Mouse (Mus musculus): Measurements from ENCODE around the gene Atg13. TPM values are rescaled to one million over a fixed set of nuclear protein-coding genes. Genes with fewer than 3 reads are reported as not detected.

Gene Atg13
- total and polyA plus RNA-seq, 3 experiments: 8.5 to 34.8 (median 22.2) TPM

DNA sequence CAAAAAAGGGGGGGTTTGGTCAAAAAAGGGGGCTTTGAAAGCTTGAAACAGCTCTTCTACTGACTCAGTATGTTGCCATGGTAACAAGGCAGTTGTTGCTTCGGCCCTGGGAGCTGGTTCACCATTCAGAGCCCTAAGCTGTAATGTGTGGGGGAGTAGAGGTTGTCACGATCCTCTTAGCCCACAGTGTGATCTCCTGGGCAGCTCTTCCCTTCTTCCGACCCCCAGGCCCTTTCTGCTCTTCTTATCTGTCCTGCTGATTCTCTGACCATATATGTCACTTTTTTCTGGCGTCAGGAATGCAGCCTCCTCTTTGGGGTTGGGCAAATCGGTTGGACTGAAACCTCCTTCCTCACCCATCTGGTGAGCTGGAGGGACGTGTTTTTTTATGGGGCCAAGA is 57.5 kb downstream of the Atg13 start:
- H3K4me3 ChIP-seq (ENCODE audit: low read depth, low read length): no peak overlapping the region
- no peak for TF ChIP-seq GATA2 (IDR thresholded peaks at IDR 0.05; ENCODE audit: borderline replicate concordance, low read depth, low read length)
- no peak for TF ChIP-seq GATA1 (IDR thresholded peaks at IDR 0.05; ENCODE audit: borderline replicate concordance, low read length)
- no peak for TF ChIP-seq TAL1 (conservative IDR thresholded peaks at IDR 0.05; ENCODE audit: low read depth, low read length)
- no peak for TF ChIP-seq POLR2AphosphoS5 (IDR thresholded peaks at IDR 0.05; ENCODE audit: insufficient replicate concordance, low read depth, low read length)
- TF ChIP-seq CTCF (IDR thresholded peaks at IDR 0.05; ENCODE audit: low read depth, low read length): no peak
- ATAC-seq (ENCODE audit: extremely low read depth, insufficient number of reproducible peaks, low FRiP score, poor library complexity, severe bottlenecking): no peak
- no peaks in the 10 kb centered on the region for H3K9me3 ChIP-seq (replicated peaks)
- no peak for DNase-seq (ENCODE audit: low spot score)
- peaks cover 67% of the 10 kb centered on the region for H3K36me3 ChIP-seq (replicated peaks)
- peaks cover 37% of the 10 kb centered on the region for H3K4me1 ChIP-seq (ENCODE audit: insufficient read depth, low read depth, low read length)
- no peaks in the 10 kb centered on the region for H3K27me3 ChIP-seq (ENCODE audit: insufficient read depth, low read length)

DNA sequence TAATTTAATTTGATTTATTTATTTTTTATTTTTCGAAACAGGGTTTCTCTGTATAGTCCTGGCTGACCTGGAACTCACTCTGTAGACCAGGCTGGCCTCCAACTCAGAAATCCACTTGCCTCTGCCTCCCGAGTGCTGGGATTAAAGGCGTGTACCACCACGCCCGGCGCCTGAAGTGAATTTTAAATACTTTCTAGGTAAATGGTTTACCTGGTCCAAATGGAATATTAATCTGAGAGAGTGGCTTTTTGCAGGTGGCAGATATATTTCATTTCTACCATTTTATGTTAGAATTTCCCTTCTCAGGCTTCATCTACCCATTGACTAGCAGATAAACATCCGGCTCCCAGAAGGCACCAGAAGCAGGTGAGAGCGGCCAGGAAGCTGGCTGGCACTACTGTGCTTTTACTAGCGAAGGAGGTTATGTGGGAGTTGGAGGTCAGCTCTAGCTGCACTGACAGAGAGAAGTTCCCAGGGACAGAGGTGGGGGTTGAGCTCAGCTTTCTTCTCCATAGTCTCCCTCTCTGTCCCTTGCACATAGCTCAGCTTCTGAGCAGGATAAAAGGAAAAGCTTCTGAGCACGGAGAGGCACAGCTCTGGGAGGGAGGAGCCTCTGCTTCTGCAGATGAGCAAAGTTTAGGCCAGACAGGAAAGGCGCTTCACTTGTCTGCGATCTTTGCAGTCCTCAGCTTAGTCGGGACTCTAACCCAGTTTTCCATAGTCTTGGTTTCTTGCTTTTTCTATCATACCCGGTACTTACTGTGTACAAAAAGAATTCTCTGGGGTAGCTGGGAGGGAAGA is 58.7 kb downstream of the Atg13 start:
- Histone ChIP-seq H3K9me3 (replicated peaks) (no peaks in the 10 kb centered on the region), H3K27me3 (ENCODE audit: insufficient read depth, low read length) (no peaks in the 10 kb centered on the region), H3K4me3 (ENCODE audit: low read depth, low read length) (no peak overlapping the region), H3K4me1 (ENCODE audit: insufficient read depth, low read depth, low read length) (peaks cover 42% of the 10 kb centered on the region), H3K36me3 (replicated peaks) (peaks cover 67% of the 10 kb centered on the region)
- no peak for ATAC-seq (ENCODE audit: extremely low read depth, insufficient number of reproducible peaks, low FRiP score, poor library complexity, severe bottlenecking)
- DNase-seq (ENCODE audit: low spot score): no peak
- no peak for TF ChIP-seq POLR2AphosphoS5 (IDR thresholded peaks at IDR 0.05; ENCODE audit: insufficient replicate concordance, low read depth, low read length)
- TF ChIP-seq TAL1 (conservative IDR thresholded peaks at IDR 0.05; ENCODE audit: low read depth, low read length): no peak
- no peak for TF ChIP-seq CTCF (IDR thresholded peaks at IDR 0.05; ENCODE audit: low read depth, low read length)
- no peak for TF ChIP-seq GATA2 (IDR thresholded peaks at IDR 0.05; ENCODE audit: borderline replicate concordance, low read depth, low read length)

DNA sequence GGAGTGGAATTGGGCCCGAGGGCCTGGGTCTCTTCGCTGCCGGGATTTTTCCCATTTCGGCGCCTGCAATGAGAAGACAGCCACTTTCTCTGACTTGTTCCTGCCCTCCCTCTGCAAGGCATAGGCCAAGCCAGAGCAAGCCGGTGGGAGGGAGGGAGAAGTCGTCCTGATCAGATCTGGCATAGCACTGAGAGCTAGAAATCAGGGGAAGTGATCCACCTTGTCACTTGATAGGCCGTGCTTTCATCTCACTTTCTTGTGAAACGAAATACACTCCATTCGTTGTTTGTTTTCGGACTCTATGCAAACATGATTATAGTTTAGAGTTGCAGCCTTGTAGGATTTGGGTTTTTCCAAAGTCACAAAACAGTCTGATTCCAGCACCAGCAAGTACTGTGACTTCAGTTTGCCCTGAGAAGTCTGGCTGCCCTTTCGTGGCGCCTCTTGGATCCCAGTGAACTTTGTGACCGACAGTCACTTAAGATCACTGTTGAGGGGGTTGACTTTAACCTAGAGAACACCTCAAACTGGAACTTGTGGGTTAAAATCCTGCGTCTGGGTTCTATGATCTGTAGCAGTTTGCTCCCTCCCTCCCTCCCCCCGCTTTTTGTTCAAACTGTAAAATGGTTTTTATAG is 59.9 kb downstream of the Atg13 start:
- no peaks in the 10 kb centered on the region for H3K27me3 ChIP-seq (ENCODE audit: insufficient read depth, low read length)
- peak overlapping the region; percentile 80 for H3K4me3 ChIP-seq (ENCODE audit: low read depth, low read length)
- TF ChIP-seq GATA2 (IDR thresholded peaks at IDR 0.05; ENCODE audit: borderline replicate concordance, low read depth, low read length): no peak
- no peak for TF ChIP-seq POLR2AphosphoS5 (IDR thresholded peaks at IDR 0.05; ENCODE audit: insufficient replicate concordance, low read depth, low read length)
- no peak for TF ChIP-seq TAL1 (conservative IDR thresholded peaks at IDR 0.05; ENCODE audit: low read depth, low read length)
- H3K4me1 ChIP-seq (ENCODE audit: insufficient read depth, low read depth, low read length): peaks cover 42% of the 10 kb centered on the region
- H3K9me3 ChIP-seq (replicated peaks): no peaks in the 10 kb centered on the region
- ATAC-seq (ENCODE audit: extremely low read depth, insufficient number of reproducible peaks, low FRiP score, poor library complexity, severe bottlenecking): no peak
- H3K36me3 ChIP-seq (replicated peaks): peaks cover 67% of the 10 kb centered on the region
- peak; percentile 55 for DNase-seq (ENCODE audit: low spot score)

DNA sequence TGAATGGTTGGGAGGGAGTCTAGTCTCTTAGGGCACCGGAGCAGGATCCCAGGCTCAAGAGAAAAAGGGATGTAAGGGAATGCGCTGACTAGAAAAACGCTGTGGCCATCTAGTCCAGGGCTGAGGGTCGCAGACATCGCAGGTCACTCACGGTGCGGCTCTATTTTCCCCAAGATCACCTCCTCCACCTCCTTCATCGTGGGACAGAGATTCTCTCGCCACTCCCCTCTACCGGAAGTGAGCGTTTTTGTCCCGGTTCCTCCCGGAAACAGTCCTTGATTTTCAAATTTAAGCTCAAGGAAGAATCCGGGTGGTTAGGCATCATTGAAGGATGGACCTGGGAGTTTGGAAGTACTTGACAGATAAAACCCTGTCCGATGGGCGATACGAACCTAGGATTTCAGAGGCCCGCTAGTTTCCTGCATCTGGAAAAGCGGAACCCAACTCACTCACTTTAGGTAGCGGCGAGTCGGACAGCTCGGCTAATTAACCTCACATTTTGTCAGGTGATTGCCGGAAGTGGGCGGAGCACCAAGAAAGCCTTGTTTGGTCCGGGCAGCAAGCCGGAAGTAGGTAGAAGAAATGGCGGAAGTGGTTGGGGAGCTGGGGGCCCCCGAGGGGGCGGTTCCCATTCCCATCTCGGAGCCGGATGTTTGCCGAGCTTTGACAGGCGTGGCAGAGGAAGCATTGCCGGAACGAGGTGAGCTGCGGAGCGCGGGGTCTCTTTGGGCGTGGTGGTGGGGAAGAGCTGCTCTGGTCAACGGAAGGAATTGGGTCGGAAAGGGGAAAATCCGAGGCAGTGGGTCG is 60.6 kb downstream of the Atg13 start, which contains the start of the genes Zfp408 and Arhgap1:
Gene Zfp408, minus strand, starts transcription at position 239 of the 807 bp plus-strand sequence.
Gene Arhgap1, plus strand, starts transcription at position 308 of the 807 bp plus-strand sequence.
- TF ChIP-seq GATA1 (IDR thresholded peaks at IDR 0.05; ENCODE audit: borderline replicate concordance, low read length) (no peak), GATA2 (IDR thresholded peaks at IDR 0.05; ENCODE audit: borderline replicate concordance, low read depth, low read length) (no peak), CTCF (IDR thresholded peaks at IDR 0.05; ENCODE audit: low read depth, low read length) (no peak), POLR2AphosphoS5 (IDR thresholded peaks at IDR 0.05; ENCODE audit: insufficient replicate concordance, low read depth, low read length) (no peak), TAL1 (conservative IDR thresholded peaks at IDR 0.05; ENCODE audit: low read depth, low read length) (no peak)
- H3K9me3 ChIP-seq (replicated peaks): no peaks in the 10 kb centered on the region
- peaks cover 67% of the 10 kb centered on the region for H3K36me3 ChIP-seq (replicated peaks)
- no peaks in the 10 kb centered on the region for H3K27me3 ChIP-seq (ENCODE audit: insufficient read depth, low read length)
- H3K4me3 ChIP-seq (ENCODE audit: low read depth, low read length): peak within 1 kb of the TSS; percentile 80
- DNase-seq (ENCODE audit: low spot score) (peak; percentile 98), ATAC-seq (ENCODE audit: extremely low read depth, insufficient number of reproducible peaks, low FRiP score, poor library complexity, severe bottlenecking) (peak; percentile 96)
- H3K4me1 ChIP-seq (ENCODE audit: insufficient read depth, low read depth, low read length): peaks cover 50% of the 10 kb centered on the region

DNA sequence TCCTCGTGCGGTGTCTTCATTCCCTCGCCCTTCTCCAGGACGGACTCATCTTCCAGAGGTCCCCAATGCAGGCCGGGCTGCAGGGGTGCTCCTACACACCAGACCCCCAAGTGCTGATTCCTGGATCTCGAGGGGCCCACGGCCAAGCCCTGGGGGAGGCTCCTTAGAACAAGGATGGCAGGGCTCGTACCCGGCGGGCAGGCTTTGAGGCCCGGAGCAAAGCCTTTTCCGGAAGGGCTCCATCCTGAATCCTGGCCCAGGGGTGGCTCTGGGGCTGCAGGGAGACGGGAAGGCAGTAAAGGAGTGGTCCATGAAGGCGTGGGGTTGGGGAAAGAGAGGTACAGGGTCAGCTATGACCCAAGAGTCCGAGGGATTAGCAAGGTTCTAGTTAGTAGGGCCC is 61.2 kb downstream of the Atg13 start:
- H3K9me3 ChIP-seq (replicated peaks): no peaks in the 10 kb centered on the region
- DNase-seq (ENCODE audit: low spot score): peak; percentile 19
- H3K36me3 ChIP-seq (replicated peaks): peaks cover 67% of the 10 kb centered on the region
- no peak for TF ChIP-seq TAL1 (conservative IDR thresholded peaks at IDR 0.05; ENCODE audit: low read depth, low read length)
- TF ChIP-seq GATA2 (IDR thresholded peaks at IDR 0.05; ENCODE audit: borderline replicate concordance, low read depth, low read length): no peak
- TF ChIP-seq POLR2AphosphoS5 (IDR thresholded peaks at IDR 0.05; ENCODE audit: insufficient replicate concordance, low read depth, low read length): no peak
- TF ChIP-seq GATA1 (IDR thresholded peaks at IDR 0.05; ENCODE audit: borderline replicate concordance, low read length): no peak
- TF ChIP-seq CTCF (IDR thresholded peaks at IDR 0.05; ENCODE audit: low read depth, low read length): no peak
- H3K27me3 ChIP-seq (ENCODE audit: insufficient read depth, low read length): no peaks in the 10 kb centered on the region
- H3K4me1 ChIP-seq (ENCODE audit: insufficient read depth, low read depth, low read length): peaks cover 54% of the 10 kb centered on the region
- H3K4me3 ChIP-seq (ENCODE audit: low read depth, low read length): peak overlapping the region; percentile 80
- no peak for ATAC-seq (ENCODE audit: extremely low read depth, insufficient number of reproducible peaks, low FRiP score, poor library complexity, severe bottlenecking)

DNA sequence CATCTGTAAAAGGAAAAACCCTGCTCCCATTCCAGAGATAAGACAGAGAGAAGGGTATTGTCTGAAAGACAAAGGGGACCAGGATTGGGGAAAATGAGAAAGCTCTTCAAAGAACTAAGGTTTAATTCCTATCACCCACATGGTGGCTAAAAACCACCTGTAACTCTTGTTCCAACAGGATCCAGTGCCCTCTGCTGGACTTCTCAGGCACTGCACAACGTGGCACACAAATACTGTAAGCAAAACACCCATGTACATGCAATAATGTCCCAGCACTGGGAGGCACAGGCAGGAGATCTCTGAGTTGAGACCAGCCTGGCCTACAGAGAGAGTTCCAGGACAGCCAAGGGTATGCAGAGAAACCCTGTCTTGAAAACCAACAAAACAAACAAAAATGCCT is 63.6 kb downstream of the Atg13 start:
- Histone ChIP-seq H3K4me3 (ENCODE audit: low read depth, low read length) (no peak overlapping the region), H3K4me1 (ENCODE audit: insufficient read depth, low read depth, low read length) (peaks cover 60% of the 10 kb centered on the region), H3K27me3 (ENCODE audit: insufficient read depth, low read length) (no peaks in the 10 kb centered on the region), H3K36me3 (replicated peaks) (peaks cover 65% of the 10 kb centered on the region), H3K9me3 (replicated peaks) (no peaks in the 10 kb centered on the region)
- TF ChIP-seq POLR2AphosphoS5 (IDR thresholded peaks at IDR 0.05; ENCODE audit: insufficient replicate concordance, low read depth, low read length): no peak
- TF ChIP-seq TAL1 (conservative IDR thresholded peaks at IDR 0.05; ENCODE audit: low read depth, low read length): no peak
- no peak for TF ChIP-seq GATA1 (IDR thresholded peaks at IDR 0.05; ENCODE audit: borderline replicate concordance, low read length)
- peak; percentile 51; the same call in 1 of the 2 replicates for TF ChIP-seq CTCF (IDR thresholded peaks at IDR 0.05; ENCODE audit: low read depth, low read length)
- no peak for TF ChIP-seq GATA2 (IDR thresholded peaks at IDR 0.05; ENCODE audit: borderline replicate concordance, low read depth, low read length)
- DNase-seq (ENCODE audit: low spot score) (no peak), ATAC-seq (ENCODE audit: extremely low read depth, insufficient number of reproducible peaks, low FRiP score, poor library complexity, severe bottlenecking) (no peak)

Data from G1E (cell line).